Mouse (Mus musculus): Measurements from ENCODE around the gene Gtsf2. TPM values are rescaled to one million over a fixed set of nuclear protein-coding genes. Genes with fewer than 3 reads are reported as not detected.

Gtsf2 gene
- polyA plus RNA-seq, 1 experiment from 2014 or later = not detected

DNA sequence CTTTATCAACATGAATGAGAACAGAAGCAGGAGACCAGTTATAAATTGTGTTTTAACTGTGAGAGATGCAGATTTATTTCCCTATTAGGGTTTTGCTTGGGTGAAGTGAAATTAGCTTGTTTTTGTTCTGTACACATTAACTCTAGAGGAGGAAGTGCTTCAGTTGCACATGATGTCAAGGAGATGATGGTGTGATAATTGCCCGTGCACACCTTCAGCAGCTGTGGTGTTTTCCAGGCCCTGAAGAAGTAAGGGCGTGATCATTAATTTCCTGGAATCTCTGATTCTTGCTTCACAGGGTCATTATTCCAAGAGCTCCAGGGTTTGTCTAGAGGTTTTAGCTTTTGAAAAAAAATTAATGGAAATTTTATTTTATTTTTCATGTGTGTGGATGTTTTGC, 31.9 kb upstream of the Gtsf2 start:
- no peaks in the 10 kb centered on the region for H3K9me3 ChIP-seq (ENCODE audit: control insufficient read depth, low read length)
- H3K27me3 ChIP-seq (ENCODE audit: control insufficient read depth, insufficient read depth, low read length) = no peaks in the 10 kb centered on the region; the same call in 1 of the 2 replicates
- H3K27ac ChIP-seq (replicated peaks in 1 of 2; ENCODE audit: control insufficient read depth in 1 of 2, insufficient read depth in 1 of 2, low read depth in 2 of 2, low read length in 2 of 2) = no peak overlapping the region
- H3K4me3 ChIP-seq (ENCODE audit: control insufficient read depth in 1 of 2, insufficient read depth in 1 of 2, low read depth in 1 of 2, low read length in 2 of 2) = no peak overlapping the region
- no peaks in the 10 kb centered on the region for H3K36me3 ChIP-seq (ENCODE audit: control insufficient read depth, insufficient read depth, low read length)
- H3K9ac ChIP-seq (ENCODE audit: low read length) = no peak overlapping the region
- no peaks in the 10 kb centered on the region for H3K4me1 ChIP-seq (ENCODE audit: control insufficient read depth in 2 of 2, insufficient read depth in 2 of 2, low read length in 2 of 2)
- 59% methylated on average over 2 of the region's 2 CpGs for WGBS
- no peak overlapping the region for H3K4me2 ChIP-seq (ENCODE audit: low read length)
- no peak for ATAC-seq (ENCODE audit: insufficient number of reproducible peaks, insufficient read depth, low FRiP score, low read depth)

DNA sequence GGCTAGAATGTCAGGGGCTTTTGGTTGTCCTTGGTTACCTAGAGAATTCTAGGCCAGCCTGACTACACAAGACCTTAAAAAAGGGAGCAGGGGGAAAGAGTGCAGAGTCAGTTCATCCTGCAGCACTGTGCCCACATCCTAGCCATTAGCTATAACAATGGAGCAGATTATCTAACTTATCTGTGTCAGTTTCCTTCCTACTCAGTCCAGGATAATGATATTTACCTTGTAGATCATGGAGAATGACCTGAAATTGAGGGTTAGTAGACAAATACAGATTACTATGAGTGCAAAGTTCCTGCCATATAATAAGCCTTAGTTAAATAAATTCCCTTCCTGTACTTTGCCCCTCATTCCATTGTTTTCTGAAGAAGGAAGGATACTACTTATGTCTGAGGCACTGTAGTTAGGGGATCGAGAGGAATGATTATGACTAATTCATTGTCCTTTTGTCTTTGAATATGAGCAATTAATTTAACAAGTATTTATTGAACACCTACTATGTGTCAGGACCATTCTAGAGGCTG, 30.9 kb upstream of the Gtsf2 start:
- H3K9me3 ChIP-seq (ENCODE audit: control insufficient read depth, low read length) = no peaks in the 10 kb centered on the region
- H3K27ac ChIP-seq (replicated peaks in 1 of 2; ENCODE audit: control insufficient read depth in 1 of 2, insufficient read depth in 1 of 2, low read depth in 2 of 2, low read length in 2 of 2) = no peak overlapping the region
- no peak overlapping the region for H3K4me3 ChIP-seq (ENCODE audit: control insufficient read depth in 1 of 2, insufficient read depth in 1 of 2, low read depth in 1 of 2, low read length in 2 of 2)
- H3K36me3 ChIP-seq (ENCODE audit: control insufficient read depth, insufficient read depth, low read length) = no peaks in the 10 kb centered on the region
- no peaks in the 10 kb centered on the region; the same call in 1 of the 2 replicates for H3K27me3 ChIP-seq (ENCODE audit: control insufficient read depth, insufficient read depth, low read length)
- no peak overlapping the region for H3K9ac ChIP-seq (ENCODE audit: low read length)
- ATAC-seq (ENCODE audit: insufficient number of reproducible peaks, insufficient read depth, low FRiP score, low read depth) = no peak
- H3K4me1 ChIP-seq (ENCODE audit: control insufficient read depth in 2 of 2, insufficient read depth in 2 of 2, low read length in 2 of 2) = no peaks in the 10 kb centered on the region
- WGBS = 47% methylated on average over 1 of the region's 1 CpGs
- H3K4me2 ChIP-seq (ENCODE audit: low read length) = no peak overlapping the region

DNA sequence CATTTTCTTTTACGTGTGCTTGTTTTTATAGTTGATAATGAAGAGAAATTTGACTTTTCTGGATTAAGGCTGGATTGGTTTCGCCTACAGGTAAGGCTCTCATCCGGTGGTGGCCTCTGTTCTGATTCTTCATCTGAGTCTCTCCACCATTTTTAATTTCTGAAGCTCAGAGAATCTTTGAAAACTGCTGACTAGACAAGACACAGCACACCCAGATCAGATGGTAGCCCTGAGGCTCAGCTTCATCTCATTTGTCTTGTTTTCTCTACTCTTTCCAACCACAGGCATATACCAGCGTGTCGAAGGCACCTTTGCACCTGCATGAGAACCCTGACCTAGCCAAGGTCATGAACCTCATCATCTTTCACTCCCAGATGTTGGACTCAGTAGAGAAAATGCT, 25.5 kb upstream of the Gtsf2 start:
- ATAC-seq (ENCODE audit: insufficient number of reproducible peaks, insufficient read depth, low FRiP score, low read depth) = no peak
- Histone ChIP-seq H3K27ac (replicated peaks in 1 of 2; ENCODE audit: control insufficient read depth in 1 of 2, insufficient read depth in 1 of 2, low read depth in 2 of 2, low read length in 2 of 2) (no peak overlapping the region), H3K4me3 (ENCODE audit: control insufficient read depth in 1 of 2, insufficient read depth in 1 of 2, low read depth in 1 of 2, low read length in 2 of 2) (no peak overlapping the region), H3K4me1 (ENCODE audit: control insufficient read depth in 2 of 2, insufficient read depth in 2 of 2, low read length in 2 of 2) (peaks cover 0 to 8% of the 10 kb centered on the region in 2 experiments; a peak in 2 of 4 replicates), H3K27me3 (ENCODE audit: control insufficient read depth, insufficient read depth, low read length) (no peaks in the 10 kb centered on the region), H3K9ac (ENCODE audit: low read length) (no peak overlapping the region), H3K4me2 (ENCODE audit: low read length) (no peak overlapping the region), H3K36me3 (ENCODE audit: control insufficient read depth, insufficient read depth, low read length) (no peaks in the 10 kb centered on the region), H3K9me3 (ENCODE audit: control insufficient read depth, low read length) (no peaks in the 10 kb centered on the region)
- WGBS = 87% methylated on average over 5 of the region's 5 CpGs

DNA sequence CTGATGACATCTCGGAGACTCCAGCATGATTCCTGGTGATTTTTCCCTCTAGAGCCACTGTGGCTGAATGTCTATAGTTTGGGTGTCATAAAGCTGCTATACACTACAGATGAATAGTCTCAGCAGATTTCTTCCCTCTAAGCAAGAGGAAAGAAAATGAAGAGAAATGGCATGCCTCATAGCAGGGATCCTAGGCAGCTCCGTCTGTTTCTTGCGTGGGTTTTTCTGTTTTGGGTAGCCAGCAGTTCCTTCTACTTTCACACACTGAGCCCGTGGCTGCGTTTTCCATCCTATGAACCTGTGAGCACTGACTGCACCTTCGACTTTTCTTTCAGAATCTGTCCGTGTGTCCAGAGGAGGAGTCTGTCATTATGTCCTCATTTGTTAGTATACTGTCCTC, 24.9 kb upstream of the Gtsf2 start:
- H3K4me2 ChIP-seq (ENCODE audit: low read length) = no peak overlapping the region
- H3K36me3 ChIP-seq (ENCODE audit: control insufficient read depth, insufficient read depth, low read length) = no peaks in the 10 kb centered on the region
- peaks cover 0 to 8% of the 10 kb centered on the region in 2 experiments; a peak in 2 of 4 replicates for H3K4me1 ChIP-seq (ENCODE audit: control insufficient read depth in 2 of 2, insufficient read depth in 2 of 2, low read length in 2 of 2)
- WGBS = 83% methylated on average over 7 of the region's 7 CpGs
- H3K9ac ChIP-seq (ENCODE audit: low read length) = no peak overlapping the region
- no peaks in the 10 kb centered on the region for H3K27me3 ChIP-seq (ENCODE audit: control insufficient read depth, insufficient read depth, low read length)
- no peaks in the 10 kb centered on the region for H3K9me3 ChIP-seq (ENCODE audit: control insufficient read depth, low read length)
- no peak overlapping the region for H3K4me3 ChIP-seq (ENCODE audit: control insufficient read depth in 1 of 2, insufficient read depth in 1 of 2, low read depth in 1 of 2, low read length in 2 of 2)
- no peak overlapping the region for H3K27ac ChIP-seq (replicated peaks in 1 of 2; ENCODE audit: control insufficient read depth in 1 of 2, insufficient read depth in 1 of 2, low read depth in 2 of 2, low read length in 2 of 2)
- ATAC-seq (ENCODE audit: insufficient number of reproducible peaks, insufficient read depth, low FRiP score, low read depth) = no peak

DNA sequence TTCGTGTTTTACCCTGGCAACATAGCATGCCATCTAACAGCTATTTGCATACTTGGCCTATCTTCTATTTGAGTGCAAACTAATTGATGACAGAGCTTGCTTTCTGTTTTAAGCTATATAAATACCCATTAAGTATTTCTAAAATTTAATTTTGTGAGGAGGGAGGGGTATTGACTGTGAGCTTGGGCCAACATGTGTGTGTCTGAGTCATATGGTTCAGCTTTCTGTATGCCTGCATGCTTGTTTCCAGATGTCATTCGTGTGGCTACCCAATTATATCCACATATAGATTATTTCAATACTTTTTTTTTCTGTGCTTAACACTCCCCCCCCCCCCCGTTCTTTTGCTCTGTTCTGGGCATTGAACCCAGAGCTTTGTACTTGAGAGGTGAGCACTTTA, 24.0 kb upstream of the Gtsf2 start:
- no peak for ATAC-seq (ENCODE audit: insufficient number of reproducible peaks, insufficient read depth, low FRiP score, low read depth)
- H3K27ac ChIP-seq (replicated peaks in 1 of 2; ENCODE audit: control insufficient read depth in 1 of 2, insufficient read depth in 1 of 2, low read depth in 2 of 2, low read length in 2 of 2) = no peak overlapping the region
- H3K4me3 ChIP-seq (ENCODE audit: control insufficient read depth in 1 of 2, insufficient read depth in 1 of 2, low read depth in 1 of 2, low read length in 2 of 2) = no peak overlapping the region
- H3K36me3 ChIP-seq (ENCODE audit: control insufficient read depth, insufficient read depth, low read length) = no peaks in the 10 kb centered on the region
- peaks cover 0 to 8% of the 10 kb centered on the region in 2 experiments; a peak in 2 of 4 replicates for H3K4me1 ChIP-seq (ENCODE audit: control insufficient read depth in 2 of 2, insufficient read depth in 2 of 2, low read length in 2 of 2)
- no peaks in the 10 kb centered on the region for H3K9me3 ChIP-seq (ENCODE audit: control insufficient read depth, low read length)
- no peak overlapping the region for H3K9ac ChIP-seq (ENCODE audit: low read length)
- no peak overlapping the region for H3K4me2 ChIP-seq (ENCODE audit: low read length)
- no peaks in the 10 kb centered on the region for H3K27me3 ChIP-seq (ENCODE audit: control insufficient read depth, insufficient read depth, low read length)
- 78% methylated on average over 3 of the region's 3 CpGs for WGBS

DNA sequence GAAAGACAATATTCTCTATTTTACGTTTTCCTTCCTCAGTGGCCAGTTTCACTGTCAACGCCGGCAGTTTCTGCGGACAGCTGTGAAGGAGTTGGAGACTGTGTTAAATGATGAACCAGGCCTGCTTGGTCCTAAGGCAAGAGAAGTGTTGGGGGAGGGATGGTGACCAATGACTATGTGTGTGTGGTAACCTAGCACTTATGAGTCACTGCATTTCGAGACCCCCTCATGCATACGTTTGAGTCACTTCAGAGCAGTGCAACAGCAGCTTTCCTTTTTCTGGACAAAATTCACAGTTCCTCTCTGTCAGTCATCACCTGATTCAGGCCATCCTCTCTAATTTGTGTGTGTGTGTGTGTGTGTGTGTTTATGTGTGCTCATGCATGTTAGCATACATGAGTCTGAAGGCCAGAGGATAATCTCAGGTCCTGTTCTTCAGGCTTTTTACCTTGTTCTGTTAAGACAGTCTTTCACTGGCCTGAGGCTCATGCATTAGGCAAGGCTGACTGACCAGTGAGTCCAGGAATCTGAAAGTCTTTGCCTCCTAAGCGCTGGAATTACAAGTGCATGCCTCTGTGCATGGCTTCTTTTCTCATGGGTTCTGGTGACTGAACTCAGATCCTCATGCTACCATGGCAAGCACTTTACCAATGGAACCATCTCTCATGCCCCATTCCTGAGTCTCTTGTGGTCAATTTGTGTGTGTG, 23.4 kb upstream of the Gtsf2 start:
- Histone ChIP-seq H3K9me3 (ENCODE audit: control insufficient read depth, low read length) (no peaks in the 10 kb centered on the region), H3K27me3 (ENCODE audit: control insufficient read depth, insufficient read depth, low read length) (no peaks in the 10 kb centered on the region), H3K4me2 (ENCODE audit: low read length) (no peak overlapping the region), H3K4me1 (ENCODE audit: control insufficient read depth in 2 of 2, insufficient read depth in 2 of 2, low read length in 2 of 2) (peaks cover 0 to 8% of the 10 kb centered on the region in 2 experiments; a peak in 2 of 4 replicates), H3K36me3 (ENCODE audit: control insufficient read depth, insufficient read depth, low read length) (no peaks in the 10 kb centered on the region), H3K27ac (replicated peaks in 1 of 2; ENCODE audit: control insufficient read depth in 1 of 2, insufficient read depth in 1 of 2, low read depth in 2 of 2, low read length in 2 of 2) (no peak overlapping the region), H3K9ac (ENCODE audit: low read length) (no peak overlapping the region), H3K4me3 (ENCODE audit: control insufficient read depth in 1 of 2, insufficient read depth in 1 of 2, low read depth in 1 of 2, low read length in 2 of 2) (no peak overlapping the region)
- WGBS = 75% methylated on average over 7 of the region's 7 CpGs
- no peak for ATAC-seq (ENCODE audit: insufficient number of reproducible peaks, insufficient read depth, low FRiP score, low read depth)

DNA sequence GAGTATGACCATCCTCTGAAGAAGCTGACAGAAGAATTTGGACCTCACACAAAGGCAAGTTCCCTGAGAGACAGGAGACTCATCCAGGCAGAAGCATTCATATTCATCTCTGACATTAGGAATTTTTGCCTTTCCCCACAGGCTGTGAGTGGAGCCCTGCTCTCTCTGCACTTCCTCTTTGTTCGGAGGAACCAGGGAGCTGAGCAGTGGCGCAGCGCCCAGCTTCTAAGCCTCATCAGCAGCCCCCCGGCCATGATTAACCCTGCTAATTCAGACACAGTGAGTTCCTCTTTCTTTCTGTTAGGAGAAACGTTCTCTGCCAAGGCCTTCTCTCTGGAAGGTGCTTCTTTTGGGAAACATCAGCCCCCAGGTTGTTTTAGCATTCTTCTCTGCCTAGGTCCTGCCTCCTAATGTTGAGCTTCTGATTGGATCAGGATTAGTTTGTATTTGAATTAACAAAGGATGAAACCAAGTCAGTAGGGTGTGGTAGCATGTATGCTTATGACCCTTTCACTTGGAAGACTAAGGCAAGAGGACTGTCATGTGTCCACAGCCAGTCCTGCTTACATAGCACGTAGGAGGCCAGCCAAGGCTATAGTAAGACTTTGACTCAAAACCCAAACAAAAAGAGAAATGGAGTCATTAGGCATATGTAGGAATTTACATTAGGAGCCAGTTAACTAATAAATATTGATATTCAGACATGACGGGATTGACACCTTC, 14.4 kb upstream of the Gtsf2 start:
- Histone ChIP-seq H3K9ac (ENCODE audit: low read length) (no peak overlapping the region), H3K27me3 (ENCODE audit: control insufficient read depth, insufficient read depth, low read length) (no peaks in the 10 kb centered on the region), H3K27ac (replicated peaks in 1 of 2; ENCODE audit: control insufficient read depth in 1 of 2, insufficient read depth in 1 of 2, low read depth in 2 of 2, low read length in 2 of 2) (no peak overlapping the region), H3K4me2 (ENCODE audit: low read length) (no peak overlapping the region), H3K4me3 (ENCODE audit: control insufficient read depth in 1 of 2, insufficient read depth in 1 of 2, low read depth in 1 of 2, low read length in 2 of 2) (no peak overlapping the region), H3K36me3 (ENCODE audit: control insufficient read depth, insufficient read depth, low read length) (no peaks in the 10 kb centered on the region), H3K9me3 (ENCODE audit: control insufficient read depth, low read length) (no peaks in the 10 kb centered on the region), H3K4me1 (ENCODE audit: control insufficient read depth in 2 of 2, insufficient read depth in 2 of 2, low read length in 2 of 2) (no peaks in the 10 kb centered on the region)
- 67% methylated on average over 7 of the region's 7 CpGs for WGBS
- ATAC-seq (ENCODE audit: insufficient number of reproducible peaks, insufficient read depth, low FRiP score, low read depth) = no peak

Measured in heart, embryonic 14.5 days (tissue).